Mouse (Mus musculus) layer of hippocampus, adult 18-20 months (tissue): ENCODE data around the gene Gstm4. TPM values are rescaled to one million over a fixed set of nuclear protein-coding genes. Genes with fewer than 3 reads are reported as not detected.
"Not testable (repeated sequence)": the region's sequence is repeated elsewhere in the genome, so short reads cannot be mapped to it uniquely, and the experiment has no call there.

Experiments
- DNase-seq, 2 experiments: peaks; one replicate each; pipeline ENCODE4 v3.0.0; 2022; ENCODE audit warnings: low spot score in 2 of 2
- total RNA-seq, 2 experiments: library from RNA; stranded (reverse); gene quantifications; 2 replicates each; pipeline ENCODE4 v1.2.3; 2021

The Gstm4 gene
- total RNA-seq, 2 experiments from 2014 or later: 12.3 to 13.2 TPM

- peak in 1 of 2 experiments; percentile 72 for DNase-seq
Measured at GRCm38 (mm10) chr3:108070295-108071293, 25.9 kb upstream of the Gstm4 start.

GRCm38 (mm10) chr3:108069231-108069870 lies 24.7 kb upstream of the Gstm4 start:
- no peak for DNase-seq

- no peak for DNase-seq
Measured at GRCm38 (mm10) chr3:108068826-108069225, 24.1 kb upstream of the Gstm4 start.

GRCm38 (mm10) chr3:108067370-108067934 lies 22.8 kb upstream of the Gstm4 start:
- DNase-seq: no peak

- no peak for DNase-seq
Measured at GRCm38 (mm10) chr3:108065551-108065950, 20.9 kb upstream of the Gstm4 start.

- no peak for DNase-seq
Measured at GRCm38 (mm10) chr3:108064672-108065071, 20.0 kb upstream of the Gstm4 start.

GRCm38 (mm10) chr3:108062648-108063047 lies 18.0 kb upstream of the Gstm4 start:
- no peak for DNase-seq

- DNase-seq: peak in 1 of 2 experiments; percentile 75
Measured at GRCm38 (mm10) chr3:108061420-108061819, 16.7 kb upstream of the Gstm4 start.

GRCm38 (mm10) chr3:108050493-108050892 lies 5.8 kb upstream of the Gstm4 start:
- DNase-seq: no peak

GRCm38 (mm10) chr3:108048306-108048705 lies 3.6 kb upstream of the Gstm4 start:
- no peak for DNase-seq

- DNase-seq: no peak
Measured at GRCm38 (mm10) chr3:108046944-108047655, 2.4 kb upstream of the Gstm4 start.

GRCm38 (mm10) chr3:108033156-108033555 lies 11.5 kb downstream of the Gstm4 start:
- no peak for DNase-seq

GRCm38 (mm10) chr3:108032113-108032512 lies 12.6 kb downstream of the Gstm4 start:
- DNase-seq: no peak

GRCm38 (mm10) chr3:108028641-108029365 lies 15.9 kb downstream of the Gstm4 start:
- no peak for DNase-seq

GRCm38 (mm10) chr3:108026597-108026996 lies 18.1 kb downstream of the Gstm4 start:
- no peak for DNase-seq

GRCm38 (mm10) chr3:108026049-108026448 lies 18.6 kb downstream of the Gstm4 start:
- DNase-seq: no peak

GRCm38 (mm10) chr3:108025318-108025717 lies 19.4 kb downstream of the Gstm4 start:
- DNase-seq: no peak

GRCm38 (mm10) chr3:108022650-108023049 lies 22.0 kb downstream of the Gstm4 start:
- no peak for DNase-seq

GRCm38 (mm10) chr3:108020351-108021022 lies 24.2 kb downstream of the Gstm4 start:
- DNase-seq: not testable (repeated sequence)

- DNase-seq: not testable (repeated sequence)
Measured at GRCm38 (mm10) chr3:108019226-108019625, 25.5 kb downstream of the Gstm4 start.
